Mouse (Mus musculus): ENCODE results near the gene Rab14. TPM values are rescaled to one million over a fixed set of nuclear protein-coding genes. Genes with fewer than 3 reads are reported as not detected.

The Rab14 gene
- polyA plus RNA-seq, 1 experiment = 170 TPM

- no peaks in the 10 kb centered on the region for H3K27me3 ChIP-seq (replicated peaks; ENCODE audit: control insufficient read depth, insufficient read depth, low read length)
- peaks cover 12% of the 10 kb centered on the region for H3K36me3 ChIP-seq (ENCODE audit: control insufficient read depth, insufficient read depth, low read length)
- H3K4me1 ChIP-seq (ENCODE audit: control insufficient read depth, insufficient read depth, low read length) = no peaks in the 10 kb centered on the region
- H3K27ac ChIP-seq (ENCODE audit: insufficient read depth, low read depth, low read length) = no peak overlapping the region
- TF ChIP-seq CTCF (conservative IDR thresholded peaks at IDR 0.05; ENCODE audit: insufficient read depth, insufficient read length, low read depth, low read length) (no peak), POLR2A (IDR thresholded peaks at IDR 0.05; ENCODE audit: low read depth, low read length) (no peak)
- H3K4me3 ChIP-seq (ENCODE audit: insufficient read depth, low read depth, low read length) = no peak overlapping the region
- no peak for DNase-seq
- WGBS = 70% methylated on average over 3 of the region's 3 CpGs
Observed at GRCm38 (mm10) chr2:35178153-35178552, 22.8 kb downstream of the Rab14 start.

DNA sequence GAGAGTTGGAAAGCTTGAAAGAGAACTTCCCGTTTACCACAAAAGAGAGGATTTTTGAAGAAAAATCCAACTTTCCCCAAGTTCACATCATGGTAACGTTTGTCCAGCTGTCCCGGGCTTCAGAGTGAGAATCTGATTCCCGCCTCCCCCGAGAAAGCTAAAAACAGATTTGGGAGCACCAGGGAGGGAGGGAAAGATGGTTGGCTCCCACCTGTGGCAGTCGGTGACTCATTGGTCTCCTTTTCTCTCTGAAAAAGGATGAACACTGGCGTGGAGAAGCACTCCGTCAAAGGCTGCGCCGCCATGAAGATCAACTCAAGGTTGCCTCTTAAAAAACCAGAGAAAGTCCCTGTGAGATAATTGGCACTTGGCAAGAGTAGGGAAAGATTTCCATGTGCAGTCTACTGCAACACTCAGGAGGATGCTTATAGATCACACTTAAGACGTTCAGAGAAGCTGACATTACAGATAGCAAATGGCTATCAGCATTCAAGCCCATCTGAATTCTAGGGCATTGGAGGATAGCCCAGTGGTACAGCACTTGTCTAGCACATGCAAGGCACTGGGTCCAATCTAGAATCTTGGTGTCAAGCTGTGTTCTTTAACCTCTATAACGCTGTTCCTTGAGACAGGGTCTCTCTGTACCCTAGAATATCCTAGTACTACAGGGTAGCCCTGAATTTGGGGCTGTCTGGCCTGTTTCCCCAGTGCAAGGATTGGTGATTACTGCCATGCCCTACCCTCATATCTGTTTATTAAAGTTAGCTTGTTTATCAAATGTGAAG is 25.4 kb downstream of the Rab14 start:
- peaks cover 15% of the 10 kb centered on the region for H3K4me1 ChIP-seq (ENCODE audit: control insufficient read depth, insufficient read depth, low read length)
- TF ChIP-seq POLR2A (IDR thresholded peaks at IDR 0.05; ENCODE audit: low read depth, low read length) (no peak), CTCF (conservative IDR thresholded peaks at IDR 0.05; ENCODE audit: insufficient read depth, insufficient read length, low read depth, low read length) (no peak)
- peaks cover 4% of the 10 kb centered on the region for H3K36me3 ChIP-seq (ENCODE audit: control insufficient read depth, insufficient read depth, low read length)
- no peaks in the 10 kb centered on the region for H3K27me3 ChIP-seq (replicated peaks; ENCODE audit: control insufficient read depth, insufficient read depth, low read length)
- no peak overlapping the region for H3K27ac ChIP-seq (ENCODE audit: insufficient read depth, low read depth, low read length)
- DNase-seq = no peak
- H3K4me3 ChIP-seq (ENCODE audit: insufficient read depth, low read depth, low read length) = no peak overlapping the region
- 90% methylated on average over 12 of the region's 12 CpGs for WGBS

DNA sequence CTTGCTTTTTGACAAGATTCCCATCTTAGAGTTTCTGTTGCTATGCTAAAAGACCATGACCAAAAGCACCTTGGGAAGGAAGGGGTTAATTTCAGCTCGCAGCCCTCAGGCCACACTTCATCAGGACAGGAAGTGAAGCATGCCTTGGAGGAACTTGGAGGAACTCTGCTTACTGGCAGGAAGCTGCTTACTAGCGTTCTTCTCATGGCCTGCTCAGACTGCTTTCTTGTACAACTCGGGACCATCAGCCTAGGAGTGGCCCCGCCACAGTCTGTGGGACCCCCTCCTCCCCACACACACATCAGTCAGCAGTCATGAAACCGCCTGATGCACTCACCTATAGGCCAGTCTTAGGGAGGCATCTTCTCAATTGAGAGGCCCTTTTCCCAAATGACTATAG is 26.8 kb downstream of the Rab14 start:
- no peaks in the 10 kb centered on the region for H3K27me3 ChIP-seq (replicated peaks; ENCODE audit: control insufficient read depth, insufficient read depth, low read length)
- H3K27ac ChIP-seq (ENCODE audit: insufficient read depth, low read depth, low read length) = no peak overlapping the region
- WGBS = 22% methylated on average over 5 of the region's 5 CpGs
- H3K36me3 ChIP-seq (ENCODE audit: control insufficient read depth, insufficient read depth, low read length) = peaks cover 2% of the 10 kb centered on the region
- H3K4me3 ChIP-seq (ENCODE audit: insufficient read depth, low read depth, low read length) = no peak overlapping the region
- H3K4me1 ChIP-seq (ENCODE audit: control insufficient read depth, insufficient read depth, low read length) = peaks cover 15% of the 10 kb centered on the region
- TF ChIP-seq CTCF (conservative IDR thresholded peaks at IDR 0.05; ENCODE audit: insufficient read depth, insufficient read length, low read depth, low read length) (no peak), POLR2A (IDR thresholded peaks at IDR 0.05; ENCODE audit: low read depth, low read length) (no peak)
- no peak for DNase-seq

GRCm38 (mm10) chr2:35173666-35174065 is 27.3 kb downstream of the Rab14 start:
- DNase-seq = no peak
- WGBS = 80% methylated on average over 5 of the region's 5 CpGs
- Histone ChIP-seq H3K36me3 (ENCODE audit: control insufficient read depth, insufficient read depth, low read length) (peaks cover 2% of the 10 kb centered on the region), H3K4me3 (ENCODE audit: insufficient read depth, low read depth, low read length) (no peak overlapping the region), H3K4me1 (ENCODE audit: control insufficient read depth, insufficient read depth, low read length) (peaks cover 15% of the 10 kb centered on the region), H3K27me3 (replicated peaks; ENCODE audit: control insufficient read depth, insufficient read depth, low read length) (no peaks in the 10 kb centered on the region), H3K27ac (ENCODE audit: insufficient read depth, low read depth, low read length) (no peak overlapping the region)
- no peak for TF ChIP-seq POLR2A (IDR thresholded peaks at IDR 0.05; ENCODE audit: low read depth, low read length)

DNA sequence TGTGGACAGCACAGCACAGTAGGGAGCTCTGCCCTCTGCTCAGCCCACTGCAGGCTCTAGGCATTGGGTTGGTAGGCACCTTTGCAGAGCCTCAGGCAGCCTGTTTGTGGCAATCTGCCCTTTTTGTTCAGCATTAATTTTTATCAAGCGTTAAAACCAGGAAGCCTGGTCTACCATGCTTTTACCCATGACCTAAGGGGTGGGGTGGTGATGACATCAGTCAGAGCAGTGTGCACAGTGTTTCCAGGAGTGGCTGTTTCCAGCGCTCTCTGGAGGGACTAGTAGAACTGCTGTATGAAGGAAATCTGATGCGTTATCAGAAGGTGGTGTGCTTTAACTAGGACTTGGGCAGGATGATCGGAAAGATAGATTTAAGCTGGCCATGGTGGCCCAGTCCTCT is 28.7 kb downstream of the Rab14 start:
- H3K27ac ChIP-seq (ENCODE audit: insufficient read depth, low read depth, low read length) = peak overlapping the region; percentile 96
- peaks cover 15% of the 10 kb centered on the region for H3K4me1 ChIP-seq (ENCODE audit: control insufficient read depth, insufficient read depth, low read length)
- H3K27me3 ChIP-seq (replicated peaks; ENCODE audit: control insufficient read depth, insufficient read depth, low read length) = no peaks in the 10 kb centered on the region
- WGBS = 66% methylated on average over 4 of the region's 4 CpGs
- DNase-seq = peak; percentile 31
- no peak overlapping the region for H3K4me3 ChIP-seq (ENCODE audit: insufficient read depth, low read depth, low read length)
- peaks cover 2% of the 10 kb centered on the region; the same call in 1 of the 2 replicates for H3K36me3 ChIP-seq (ENCODE audit: control insufficient read depth, insufficient read depth, low read length)
- TF ChIP-seq POLR2A (IDR thresholded peaks at IDR 0.05; ENCODE audit: low read depth, low read length) (no peak), CTCF (conservative IDR thresholded peaks at IDR 0.05; ENCODE audit: insufficient read depth, insufficient read length, low read depth, low read length) (no peak)

DNA sequence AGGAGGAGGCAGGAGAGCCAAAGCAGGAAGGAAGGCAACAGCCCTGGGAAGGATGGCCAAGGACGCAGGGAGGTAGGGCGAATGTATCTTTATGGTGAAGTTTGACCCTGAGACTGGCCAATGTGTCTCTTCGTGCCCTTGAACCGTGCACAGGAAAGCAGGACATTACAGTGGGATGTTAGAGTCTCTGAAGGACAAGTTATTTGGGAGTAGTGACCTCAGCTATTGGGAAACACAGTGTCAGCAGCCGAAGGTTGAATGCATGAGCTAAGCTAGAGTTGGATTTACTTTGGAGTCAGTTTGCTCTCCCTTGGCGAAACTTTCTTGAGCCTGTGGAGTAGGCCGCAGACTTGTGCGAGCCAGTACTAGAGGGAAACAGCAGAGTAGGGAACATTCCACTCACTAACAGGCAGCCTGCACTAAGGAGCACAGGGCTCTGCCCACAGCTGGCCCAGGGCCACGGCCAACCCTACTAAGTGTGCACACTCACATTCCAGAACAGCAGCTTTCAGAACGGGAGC is 29.5 kb downstream of the Rab14 start:
- DNase-seq = peak; percentile 91
- WGBS = 48% methylated on average over 10 of the region's 10 CpGs
- no peak overlapping the region for H3K4me3 ChIP-seq (ENCODE audit: insufficient read depth, low read depth, low read length)
- TF ChIP-seq CTCF (conservative IDR thresholded peaks at IDR 0.05; ENCODE audit: insufficient read depth, insufficient read length, low read depth, low read length) = no peak
- no peak for TF ChIP-seq POLR2A (IDR thresholded peaks at IDR 0.05; ENCODE audit: low read depth, low read length)
- H3K36me3 ChIP-seq (ENCODE audit: control insufficient read depth, insufficient read depth, low read length) = peaks cover 2% of the 10 kb centered on the region; the same call in 1 of the 2 replicates
- H3K27me3 ChIP-seq (replicated peaks; ENCODE audit: control insufficient read depth, insufficient read depth, low read length) = no peaks in the 10 kb centered on the region
- H3K27ac ChIP-seq (ENCODE audit: insufficient read depth, low read depth, low read length) = peak overlapping the region; percentile 96
- H3K4me1 ChIP-seq (ENCODE audit: control insufficient read depth, insufficient read depth, low read length) = peaks cover 15% of the 10 kb centered on the region

DNA sequence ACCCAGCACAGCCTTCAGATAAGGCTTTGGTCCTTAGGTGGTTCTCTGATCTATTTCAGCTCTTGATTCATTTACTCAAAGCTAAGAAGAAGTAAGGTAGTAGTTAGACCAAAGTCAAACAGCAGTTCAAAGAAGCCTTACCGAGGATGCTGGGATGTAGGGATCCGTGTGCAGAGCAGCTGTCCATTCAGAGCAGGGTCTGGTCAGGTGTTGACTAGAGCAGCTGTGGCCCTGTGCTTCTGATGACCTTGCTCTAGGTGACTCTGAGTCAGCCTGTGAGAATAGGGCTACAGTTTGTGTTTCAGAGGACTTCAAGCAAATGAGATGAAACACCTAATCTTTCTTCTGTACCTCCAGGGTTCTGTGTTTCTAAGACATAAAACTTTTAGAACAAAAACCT is 31.5 kb downstream of the Rab14 start:
- DNase-seq = no peak
- no peak overlapping the region for H3K4me3 ChIP-seq (ENCODE audit: insufficient read depth, low read depth, low read length)
- no peaks in the 10 kb centered on the region for H3K27me3 ChIP-seq (replicated peaks; ENCODE audit: control insufficient read depth, insufficient read depth, low read length)
- peaks cover 2% of the 10 kb centered on the region for H3K36me3 ChIP-seq (ENCODE audit: control insufficient read depth, insufficient read depth, low read length)
- peaks cover 15% of the 10 kb centered on the region for H3K4me1 ChIP-seq (ENCODE audit: control insufficient read depth, insufficient read depth, low read length)
- peak overlapping the region; percentile 15; the same call in 1 of the 2 replicates for H3K27ac ChIP-seq (ENCODE audit: insufficient read depth, low read depth, low read length)
- 80% methylated on average over 2 of the region's 2 CpGs for WGBS
- TF ChIP-seq POLR2A (IDR thresholded peaks at IDR 0.05; ENCODE audit: low read depth, low read length) (no peak), CTCF (conservative IDR thresholded peaks at IDR 0.05; ENCODE audit: insufficient read depth, insufficient read length, low read depth, low read length) (no peak)

Measured in kidney, adult 2 months (tissue).